Mouse (Mus musculus): ENCODE data around the gene Nav2. TPM values are rescaled to one million over a fixed set of nuclear protein-coding genes. Genes with fewer than 3 reads are reported as not detected.
A peak's percentile ranks its signal among the peaks of the same experiment; 100 is the strongest.

Gene Nav2
- polyA plus RNA-seq, 1 experiment from 2014 or later, result 5.8 TPM

DNA sequence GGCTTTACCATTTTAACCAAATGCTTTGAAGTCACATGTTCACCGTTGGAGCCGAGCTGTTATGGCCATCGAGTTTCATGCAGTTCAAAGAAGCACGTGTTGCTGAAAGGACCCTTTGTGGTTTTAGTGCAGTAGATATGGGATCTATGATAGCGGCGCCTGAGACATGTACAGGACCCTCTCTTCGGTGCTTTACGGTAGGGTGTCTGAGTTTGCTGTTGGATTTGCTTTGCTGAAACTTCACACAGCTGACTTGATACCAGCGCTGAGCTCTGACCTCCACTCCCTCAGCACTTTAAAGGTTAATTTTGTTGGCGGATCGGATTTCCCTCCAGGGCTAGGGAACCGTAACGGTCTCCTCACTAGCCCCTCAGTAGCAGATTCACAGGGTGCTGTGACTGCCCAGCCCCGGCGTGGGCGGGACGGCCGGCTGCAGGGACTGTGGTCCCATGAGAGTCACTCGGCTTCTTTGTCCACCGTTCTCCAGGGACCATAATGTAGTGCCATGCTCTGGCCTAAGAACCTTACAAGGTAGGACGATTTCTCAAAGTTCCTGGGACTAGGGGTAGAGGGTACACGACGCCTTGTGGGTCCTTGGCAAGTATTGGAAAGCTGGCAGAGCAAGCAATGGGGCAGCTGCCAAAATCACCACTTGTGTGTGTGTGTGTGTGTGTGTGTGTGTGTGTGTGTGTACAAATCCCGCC is 614.0 kb downstream of the Nav2 start:
- no peak for ATAC-seq
- Histone ChIP-seq H3K9ac (ENCODE audit: low read depth, low read length) (no peak overlapping the region), H3K4me3 (ENCODE audit: low read depth, low read length) (peak overlapping the region; percentile 29), H3K9me3 (ENCODE audit: control insufficient read depth) (no peaks in the 10 kb centered on the region), H3K36me3 (ENCODE audit: control insufficient read depth, insufficient read depth) (peaks cover 6% of the 10 kb centered on the region; the same call in 1 of the 2 replicates), H3K27me3 (replicated peaks; ENCODE audit: control insufficient read depth, insufficient read depth, low read length) (no peaks in the 10 kb centered on the region), H3K4me2 (replicated peaks; ENCODE audit: low read depth) (peak overlapping the region; percentile 62), H3K27ac (ENCODE audit: low read depth, low read length) (no peak overlapping the region), H3K4me1 (replicated peaks; ENCODE audit: control insufficient read depth, insufficient read depth, low read length) (peaks cover 12% of the 10 kb centered on the region)
- no peak for TF ChIP-seq CTCF (IDR thresholded peaks at IDR 0.05; ENCODE audit: low read depth)
- 8% methylated on average over 24 of the region's 24 CpGs for WGBS

DNA sequence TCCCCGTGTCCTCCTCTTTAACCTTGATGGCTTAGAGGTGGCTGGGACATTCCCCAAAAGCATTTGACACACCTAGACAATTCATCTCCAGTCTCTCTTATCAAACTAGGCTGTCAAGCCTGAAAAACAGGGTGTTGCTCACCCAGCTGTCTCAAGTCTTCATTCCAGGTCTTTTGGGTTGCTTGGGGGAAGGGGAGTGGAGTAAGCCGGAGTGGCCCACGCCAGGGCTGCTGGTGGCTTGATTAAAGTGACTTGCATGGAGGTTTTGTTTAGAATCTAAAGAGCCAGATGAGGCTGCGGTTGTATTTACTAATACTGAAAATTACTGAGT is 614.6 kb downstream of the Nav2 start:
- no peak for ATAC-seq
- H3K36me3 ChIP-seq (ENCODE audit: control insufficient read depth, insufficient read depth), result peaks cover 6% of the 10 kb centered on the region; the same call in 1 of the 2 replicates
- H3K9me3 ChIP-seq (ENCODE audit: control insufficient read depth), result no peaks in the 10 kb centered on the region
- peaks cover 13% of the 10 kb centered on the region for H3K4me1 ChIP-seq (replicated peaks; ENCODE audit: control insufficient read depth, insufficient read depth, low read length)
- WGBS, result 35% methylated on average over 4 of the region's 4 CpGs
- no peak for TF ChIP-seq CTCF (IDR thresholded peaks at IDR 0.05; ENCODE audit: low read depth)
- H3K27ac ChIP-seq (ENCODE audit: low read depth, low read length), result no peak overlapping the region
- no peak overlapping the region for H3K9ac ChIP-seq (ENCODE audit: low read depth, low read length)
- no peaks in the 10 kb centered on the region for H3K27me3 ChIP-seq (replicated peaks; ENCODE audit: control insufficient read depth, insufficient read depth, low read length)
- H3K4me3 ChIP-seq (ENCODE audit: low read depth, low read length), result no peak overlapping the region
- H3K4me2 ChIP-seq (replicated peaks; ENCODE audit: low read depth), result peak overlapping the region; percentile 62; the same call in 1 of the 2 replicates

DNA sequence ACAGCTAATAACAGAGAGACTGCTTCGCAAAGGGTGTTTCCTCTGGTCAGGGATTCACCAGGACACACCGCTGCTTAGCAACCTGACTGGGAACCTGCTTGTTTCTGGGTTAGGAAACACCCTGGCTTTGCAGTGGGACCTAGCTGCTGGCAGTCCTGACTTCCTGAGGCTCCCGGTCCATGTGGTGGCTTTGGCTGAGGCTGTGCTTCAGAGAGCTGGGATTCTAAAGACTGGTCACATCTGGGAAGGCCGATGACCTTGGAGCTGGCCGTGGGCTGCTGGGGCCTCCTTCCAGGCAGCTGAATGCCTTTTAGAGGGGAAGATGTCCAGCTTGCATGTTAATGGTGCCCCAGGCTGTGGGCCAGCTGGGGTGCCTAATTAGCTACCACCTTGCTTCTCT is 615.2 kb downstream of the Nav2 start:
- Histone ChIP-seq H3K4me1 (replicated peaks; ENCODE audit: control insufficient read depth, insufficient read depth, low read length) (peaks cover 13% of the 10 kb centered on the region), H3K9ac (ENCODE audit: low read depth, low read length) (no peak overlapping the region), H3K27me3 (replicated peaks; ENCODE audit: control insufficient read depth, insufficient read depth, low read length) (no peaks in the 10 kb centered on the region), H3K27ac (ENCODE audit: low read depth, low read length) (no peak overlapping the region), H3K9me3 (ENCODE audit: control insufficient read depth) (no peaks in the 10 kb centered on the region), H3K4me2 (replicated peaks; ENCODE audit: low read depth) (no peak overlapping the region), H3K36me3 (ENCODE audit: control insufficient read depth, insufficient read depth) (peaks cover 2% of the 10 kb centered on the region; the same call in 1 of the 2 replicates), H3K4me3 (ENCODE audit: low read depth, low read length) (no peak overlapping the region)
- no peak for ATAC-seq
- TF ChIP-seq CTCF (IDR thresholded peaks at IDR 0.05; ENCODE audit: low read depth), result no peak
- WGBS, result 64% methylated on average over 5 of the region's 5 CpGs

DNA sequence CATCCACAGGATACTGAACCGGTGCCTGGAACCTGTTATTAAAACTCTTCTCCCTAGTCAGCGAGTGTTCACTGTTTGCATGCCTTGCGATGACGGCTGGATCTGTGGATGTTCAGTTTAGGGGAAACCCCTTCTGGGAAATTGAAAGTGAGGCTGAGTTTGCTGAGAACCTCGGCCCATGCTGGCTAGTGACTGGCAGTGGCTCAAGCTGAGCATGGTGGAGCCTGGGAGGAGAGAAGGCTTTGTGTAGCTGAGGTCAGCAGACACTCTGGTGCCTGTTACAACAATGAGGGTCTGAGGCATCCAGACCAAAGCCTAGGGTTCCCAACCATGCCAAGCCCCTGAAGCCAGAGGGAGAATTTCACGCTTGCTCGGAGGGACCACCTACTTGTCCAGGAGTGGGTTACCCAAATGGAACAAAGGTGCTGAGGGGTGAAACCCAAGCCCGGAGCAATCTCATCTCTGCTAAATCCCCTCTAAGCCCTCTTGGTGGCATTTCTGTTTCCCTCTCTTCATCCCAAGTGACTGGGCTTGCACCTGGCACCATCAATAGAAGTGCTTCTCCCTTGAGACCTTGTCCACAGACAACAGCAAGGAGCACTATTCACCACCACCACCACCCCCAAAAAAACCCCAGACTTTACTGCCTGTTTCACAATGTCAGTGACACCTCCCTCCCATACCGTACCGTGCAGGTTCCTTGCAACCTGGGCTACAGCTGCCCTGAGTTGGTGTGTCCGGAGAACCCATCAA is 617.0 kb downstream of the Nav2 start:
- no peak for ATAC-seq
- H3K27ac ChIP-seq (ENCODE audit: low read depth, low read length), result no peak overlapping the region
- WGBS, result 69% methylated on average over 11 of the region's 11 CpGs
- H3K36me3 ChIP-seq (ENCODE audit: control insufficient read depth, insufficient read depth), result no peaks in the 10 kb centered on the region
- H3K9ac ChIP-seq (ENCODE audit: low read depth, low read length), result no peak overlapping the region
- H3K9me3 ChIP-seq (ENCODE audit: control insufficient read depth), result no peaks in the 10 kb centered on the region
- H3K4me2 ChIP-seq (replicated peaks; ENCODE audit: low read depth), result no peak overlapping the region
- peaks cover 13% of the 10 kb centered on the region for H3K4me1 ChIP-seq (replicated peaks; ENCODE audit: control insufficient read depth, insufficient read depth, low read length)
- H3K4me3 ChIP-seq (ENCODE audit: low read depth, low read length), result no peak overlapping the region
- no peak for TF ChIP-seq CTCF (IDR thresholded peaks at IDR 0.05; ENCODE audit: low read depth)
- H3K27me3 ChIP-seq (replicated peaks; ENCODE audit: control insufficient read depth, insufficient read depth, low read length), result no peaks in the 10 kb centered on the region

DNA sequence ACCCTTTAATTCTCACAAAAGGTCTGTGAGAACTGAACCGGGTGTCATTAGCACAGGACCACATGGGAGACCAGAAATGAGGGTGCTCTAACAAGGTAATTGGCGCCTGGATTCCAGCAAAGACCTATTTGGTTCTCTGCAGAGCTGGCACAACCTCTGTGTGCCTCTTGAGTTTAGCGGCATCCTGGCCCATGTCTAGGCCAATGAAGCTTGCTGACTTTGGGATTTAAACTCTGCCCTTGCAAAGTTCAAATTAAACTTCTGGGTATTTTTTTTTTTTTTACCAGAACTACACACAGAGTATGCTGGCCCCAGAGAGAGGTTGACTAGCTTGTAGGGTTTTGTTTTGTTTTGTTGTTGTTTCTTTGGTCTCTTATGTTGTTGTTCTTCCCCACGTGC is 617.6 kb downstream of the Nav2 start:
- Histone ChIP-seq H3K9ac (ENCODE audit: low read depth, low read length) (no peak overlapping the region), H3K9me3 (ENCODE audit: control insufficient read depth) (no peaks in the 10 kb centered on the region), H3K27me3 (replicated peaks; ENCODE audit: control insufficient read depth, insufficient read depth, low read length) (no peaks in the 10 kb centered on the region), H3K4me2 (replicated peaks; ENCODE audit: low read depth) (no peak overlapping the region), H3K4me1 (replicated peaks; ENCODE audit: control insufficient read depth, insufficient read depth, low read length) (peaks cover 10% of the 10 kb centered on the region), H3K36me3 (ENCODE audit: control insufficient read depth, insufficient read depth) (no peaks in the 10 kb centered on the region), H3K27ac (ENCODE audit: low read depth, low read length) (no peak overlapping the region), H3K4me3 (ENCODE audit: low read depth, low read length) (no peak overlapping the region)
- TF ChIP-seq CTCF (IDR thresholded peaks at IDR 0.05; ENCODE audit: low read depth), result no peak
- no peak for ATAC-seq
- 87% methylated on average over 4 of the region's 4 CpGs for WGBS

DNA sequence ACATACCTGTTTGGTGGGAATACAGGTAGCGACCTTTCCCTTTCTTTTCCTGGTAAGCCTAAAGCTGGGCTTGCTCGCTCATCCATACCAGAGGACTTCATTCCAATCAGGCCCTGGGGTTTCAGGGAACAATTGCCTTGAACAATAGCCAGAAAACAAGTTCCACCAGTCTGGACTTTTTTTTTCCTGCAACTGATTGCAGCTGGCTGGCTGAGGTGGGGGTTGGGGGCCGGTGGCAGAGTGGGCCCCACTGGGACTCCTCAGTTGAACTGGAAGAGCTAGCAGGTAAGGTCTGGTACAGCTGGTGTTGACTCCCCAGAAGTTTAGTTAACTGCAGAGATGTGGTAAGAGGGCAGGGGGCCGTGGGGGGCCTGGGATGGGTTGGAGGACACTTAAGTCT is 619.0 kb downstream of the Nav2 start:
- peak; percentile 32 for ATAC-seq
- Histone ChIP-seq H3K9me3 (ENCODE audit: control insufficient read depth) (no peaks in the 10 kb centered on the region), H3K27ac (ENCODE audit: low read depth, low read length) (no peak overlapping the region), H3K9ac (ENCODE audit: low read depth, low read length) (no peak overlapping the region), H3K4me2 (replicated peaks; ENCODE audit: low read depth) (no peak overlapping the region), H3K27me3 (replicated peaks; ENCODE audit: control insufficient read depth, insufficient read depth, low read length) (no peaks in the 10 kb centered on the region), H3K36me3 (ENCODE audit: control insufficient read depth, insufficient read depth) (no peaks in the 10 kb centered on the region), H3K4me1 (replicated peaks; ENCODE audit: control insufficient read depth, insufficient read depth, low read length) (peaks cover 6% of the 10 kb centered on the region), H3K4me3 (ENCODE audit: low read depth, low read length) (no peak overlapping the region)
- WGBS, result 19% methylated on average over 4 of the region's 4 CpGs
- no peak for TF ChIP-seq CTCF (IDR thresholded peaks at IDR 0.05; ENCODE audit: low read depth)

Data from intestine, postnatal 0 days (tissue).